Comparison of ENCODE assay signal across 14 mouse cellular contexts in genomic region chr16:18173231-18173630, GRCm38 (mm10). TPM values are rescaled to one million over a fixed set of nuclear protein-coding genes. Genes with fewer than 3 reads are reported as not detected.
A peak's percentile ranks its signal among the peaks of the same experiment; 100 is the strongest.
DNase-seq lines count a peak whose midpoint lies in the region; ATAC-seq lines count a peak whose summit lies in the region.
"Had no signal": no experiment of that assay in that cellular context is flagged by ENCODE, and none has a peak within 500 bp of the region (broad histone marks: within the 10 kb centered on the region; RNA-seq: fewer than 3 reads in every experiment).

No protein-coding gene starts in this region.

- H3K27me3 ChIP-seq in midbrain, embryonic 13.5 days, result no peaks in the 10 kb centered on the region; the same call in 1 of the 2 replicates
- H3K27me3 ChIP-seq in midbrain, embryonic 11.5 days (ENCODE audit: control insufficient read depth, insufficient read depth, low read length), result no peaks in the 10 kb centered on the region
- H3K27me3 ChIP-seq: hindbrain, embryonic 15.5 days had no signal

- H3K36me3 ChIP-seq in midbrain, embryonic 13.5 days, result no peaks in the 10 kb centered on the region
- H3K36me3 ChIP-seq in midbrain, embryonic 11.5 days (ENCODE audit: control insufficient read depth, insufficient read depth, low read length), result no peaks in the 10 kb centered on the region
- H3K36me3 ChIP-seq: hindbrain, embryonic 15.5 days; limb, embryonic 15.5 days had no signal

- no peaks in the 10 kb centered on the region for H3K9me3 ChIP-seq in midbrain, embryonic 13.5 days
- no peaks in the 10 kb centered on the region for H3K9me3 ChIP-seq in midbrain, embryonic 11.5 days (ENCODE audit: control insufficient read depth, low read length)
- H3K9me3 ChIP-seq: hindbrain, embryonic 15.5 days; limb, embryonic 15.5 days had no signal

- H3K27ac ChIP-seq in midbrain, embryonic 13.5 days, result no peak overlapping the region
- H3K27ac ChIP-seq in midbrain, embryonic 11.5 days (ENCODE audit: low read depth, low read length), result no peak overlapping the region
- H3K27ac ChIP-seq: hindbrain, embryonic 15.5 days; kidney, postnatal 0 days; limb, embryonic 15.5 days had no signal

- no peak overlapping the region for H3K4me2 ChIP-seq in midbrain, embryonic 13.5 days (replicated peaks)
- H3K4me2 ChIP-seq in midbrain, embryonic 11.5 days, result no peak overlapping the region
- H3K4me2 ChIP-seq: hindbrain, embryonic 15.5 days; limb, embryonic 15.5 days had no signal

- 81% methylated on average over 9 of the region's 9 CpGs for WGBS in midbrain, embryonic 13.5 days
- WGBS in midbrain, embryonic 11.5 days, result 74% methylated on average over 9 of the region's 9 CpGs

- H3K4me3 ChIP-seq in midbrain, embryonic 13.5 days (replicated peaks), result no peak overlapping the region
- no peak overlapping the region for H3K4me3 ChIP-seq in midbrain, embryonic 11.5 days (ENCODE audit: low read depth, low read length)
- H3K4me3 ChIP-seq: hindbrain, embryonic 15.5 days; limb, embryonic 15.5 days; myocyte had no signal

- ATAC-seq in midbrain, embryonic 13.5 days, result peak; percentile 29; the same call in 1 of the 2 replicates
- no peak for ATAC-seq in midbrain, embryonic 11.5 days (ENCODE audit: low FRiP score)

- H3K9ac ChIP-seq in midbrain, embryonic 13.5 days (replicated peaks), result 0 out of 2 replicates have a peak overlapping the region, but pooled peaks have one; percentile 14
- no peak overlapping the region for H3K9ac ChIP-seq in midbrain, embryonic 11.5 days (ENCODE audit: low read length)
- H3K9ac ChIP-seq: hindbrain, embryonic 15.5 days; limb, embryonic 15.5 days had no signal

- peaks cover 14% of the 10 kb centered on the region for H3K4me1 ChIP-seq in midbrain, embryonic 13.5 days (replicated peaks)
- H3K4me1 ChIP-seq in midbrain, embryonic 11.5 days (ENCODE audit: control insufficient read depth, insufficient read depth, low read length), result no peaks in the 10 kb centered on the region; the same call in none of the 2 replicates
- H3K4me1 ChIP-seq: hindbrain, embryonic 15.5 days had no signal

- no peak for DNase-seq in midbrain, embryonic 11.5 days (ENCODE audit: low spot score, missing footprints)
- peak; percentile 86 to 87 for DNase-seq in frontal cortex, adult 2 months (ENCODE audit: extremely low spot score in 1 of 2, low spot score in 1 of 2)
- DNase-seq in layer of hippocampus, postnatal 36 days, result peak; percentile 62 to 65
- DNase-seq in right cerebral cortex, postnatal 14 days, result peak; percentile 60
- DNase-seq in kidney, adult 18-20 months, result no peak
- DNase-seq in kidney, adult 8-10 months, result no peak
- DNase-seq in cerebellum, adult 18-20 months, result no peak

RNA-seq across cellular contexts. Expression of gene Ccdc188, which starts 44.4 kb away (rescaled TPM):
- polyA plus RNA-seq in midbrain, embryonic 13.5 days (2015; fragmentation: Nextera tagmentation; extraction: Ambion mirVana), result 0.09 TPM in 1 of 2 replicates, not detected in the other
- not detected in 2 replicates for polyA plus RNA-seq in midbrain, embryonic 11.5 days (2014; fragmentation: Nextera tagmentation; extraction: Ambion mirVana)
- polyA plus RNA-seq in frontal cortex, adult 2 months (2012; rRNA removed), result not detected in 2 replicates
- not detected for total RNA-seq in layer of hippocampus, postnatal 36 days (2021)
- total RNA-seq: adrenal gland, postnatal 4 days had no signal
- polyA plus RNA-seq: hindbrain, embryonic 15.5 days; kidney, postnatal 0 days; limb, embryonic 15.5 days; myocyte; stomach, embryonic 16.5 days had no signal

RNA-seq across cellular contexts. Expression of gene Rtn4r, which starts 45.8 kb away (rescaled TPM):
- 10.4 and 13.4 TPM in 2 replicates for polyA plus RNA-seq in midbrain, embryonic 13.5 days (2015; fragmentation: Nextera tagmentation; extraction: Ambion mirVana)
- polyA plus RNA-seq in midbrain, embryonic 11.5 days (2014; fragmentation: Nextera tagmentation; extraction: Ambion mirVana), result 2.2 and 2.7 TPM in 2 replicates
- polyA plus RNA-seq in frontal cortex, adult 2 months (2012; rRNA removed), result 125 and 142 TPM in 2 replicates
- 100 to 1,000 TPM in 1 of 2 experiments, 10 to 100 TPM in 1; 96.1 to 105 TPM for total RNA-seq in layer of hippocampus, postnatal 36 days (2021)

Comparison
In these comparisons a context has a peak if more than half of its experiments do, and no peak if none do; other contexts are left out.
1. DNase-seq: peak in frontal cortex, adult 2 months (2 of 2), layer of hippocampus, postnatal 36 days (2 of 2) and right cerebral cortex, postnatal 14 days (single experiment); none in midbrain, embryonic 11.5 days (single experiment), kidney, adult 18-20 months (single experiment), kidney, adult 8-10 months (0 of 2) and cerebellum, adult 18-20 months (0 of 2).